Mouse (Mus musculus) brain, embryonic 14.5 days (tissue): ENCODE data around the gene Slc9a8.

Experiments used
- CTCF ChIP-seq: fragments of 200-500 bp; IDR thresholded peaks from 2 replicates; pipeline ENCODE4 v1.5.1; 2012; ENCODE audit warnings: inconsistent platforms, mild to moderate bottlenecking, moderate library complexity, borderline replicate concordance; ENCODE audit not compliant: insufficient read depth, insufficient read length; ENCODE audit errors: extremely low read depth
- POLR2A ChIP-seq: fragments of 200-500 bp; IDR thresholded peaks from 2 replicates; pipeline ENCODE4 v1.6.1; 2012; ENCODE audit warnings: mild to moderate bottlenecking, inconsistent platforms, borderline replicate concordance; ENCODE audit not compliant: poor library complexity, insufficient read depth, insufficient read length, severe bottlenecking; ENCODE audit errors: extremely low read depth

DNA sequence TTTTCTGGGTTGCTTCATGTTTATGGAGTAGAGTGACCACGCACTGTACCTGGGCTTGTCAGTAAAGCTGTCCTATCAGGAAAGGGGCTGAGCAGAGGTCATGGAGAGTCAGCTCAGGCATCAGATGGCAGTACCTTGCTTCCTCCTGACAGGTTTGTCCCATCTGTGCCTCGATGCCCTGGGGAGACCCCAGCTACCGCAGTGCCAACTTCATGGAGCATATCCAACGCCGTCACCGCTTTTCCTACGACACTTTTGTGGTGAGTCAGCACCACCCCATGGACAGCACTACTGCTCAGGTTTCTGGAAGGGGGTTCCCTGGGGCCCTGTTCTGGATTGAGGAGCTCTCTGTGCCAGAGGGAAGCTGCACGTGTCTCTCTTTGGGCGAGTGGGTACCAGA lies 90.9 kb downstream of the Slc9a8 start:
- TF ChIP-seq CTCF, result no peak
- TF ChIP-seq POLR2A, result no peak
